Mouse (Mus musculus) liver, adult 2 months (tissue): Measurements from ENCODE around the gene Utrn.

Source experiments
- CTCF ChIP-seq: fragments of 200-500 bp; IDR thresholded peaks from 2 replicates; pipeline ENCODE4 v1.5.1; 2011; ENCODE audit warnings: low read depth, low read length, control low read depth
- POLR2A ChIP-seq: fragments of 200-500 bp; IDR thresholded peaks from 2 replicates; pipeline ENCODE4 v1.6.1; 2011; ENCODE audit warnings: low read length, control low read depth; ENCODE audit not compliant: insufficient read depth; ENCODE audit errors: extremely low read depth

DNA sequence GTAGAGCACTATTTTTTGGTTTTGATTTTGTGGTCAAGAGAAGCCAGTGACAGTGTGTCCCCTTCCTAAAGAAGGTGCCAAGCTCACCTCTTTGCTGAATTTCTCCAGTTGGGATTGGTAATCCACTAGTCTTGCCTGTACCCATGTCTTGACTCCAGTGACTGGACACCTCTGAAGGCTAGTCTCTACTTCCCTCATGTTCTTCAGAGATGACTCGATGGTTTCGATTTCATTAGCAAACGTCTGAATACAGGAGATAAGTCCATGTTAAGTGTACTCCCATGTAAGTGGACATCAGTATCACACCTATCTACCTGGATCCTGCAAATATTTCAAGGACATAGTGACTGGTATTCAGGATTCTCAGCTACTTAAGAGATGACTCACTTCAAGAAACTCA, 171.3 kb downstream of the Utrn start:
- TF ChIP-seq CTCF (no peak), POLR2A (no peak)
